Mouse (Mus musculus): ENCODE measurements around the gene Trim28. TPM values are rescaled to one million over a fixed set of nuclear protein-coding genes. Genes with fewer than 3 reads are reported as not detected.

Gene Trim28
- total and polyA plus RNA-seq, 3 experiments: 500 to 891 (median 516) TPM

DNA sequence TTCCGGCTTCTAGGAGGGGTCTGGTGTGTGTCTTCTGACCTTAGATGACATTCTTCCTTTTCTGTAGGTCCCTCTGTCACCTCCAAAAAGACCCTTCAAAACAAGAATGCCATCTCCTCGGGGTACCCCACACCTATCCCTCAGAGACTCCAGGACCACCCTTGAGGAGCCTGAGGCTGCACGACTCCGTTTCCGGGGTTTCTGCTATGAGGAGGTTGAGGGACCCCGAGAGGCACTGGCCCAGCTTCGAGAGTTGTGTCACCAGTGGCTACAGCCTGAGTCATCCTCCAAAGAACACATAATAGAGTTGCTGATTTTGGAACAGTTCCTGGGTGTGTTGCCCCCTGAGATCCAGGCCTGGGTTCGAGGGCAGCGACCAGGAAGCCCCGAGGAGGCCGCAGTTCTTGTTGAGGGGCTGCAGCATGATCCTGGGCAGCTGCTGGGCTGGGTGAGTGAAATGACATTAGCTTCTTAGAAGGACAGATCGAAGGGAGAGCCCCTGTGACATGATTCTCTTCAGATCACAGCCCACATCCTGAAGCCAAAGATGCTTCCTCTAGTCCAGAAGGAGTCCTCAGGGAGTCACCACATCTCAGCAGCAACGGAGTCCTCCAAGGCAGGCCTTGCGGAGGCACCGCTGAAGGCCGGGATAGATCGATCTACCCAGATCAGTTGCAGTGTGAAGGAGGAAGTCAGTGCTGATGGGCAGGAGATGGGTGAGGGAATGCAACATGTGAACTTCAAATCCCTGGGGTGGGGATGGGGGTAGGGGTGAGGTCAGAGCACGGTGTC is 19.8 kb upstream of the Trim28 start:
- Histone ChIP-seq H3K4me3 (replicated peaks in 1 of 3; ENCODE audit: low read depth in 2 of 3, low read length in 2 of 3, poor library complexity in 1 of 3) (peak overlapping the region; percentile 2 to 73 (median 29)), H3K27me3 (replicated peaks) (no peaks in the 10 kb centered on the region), H3K27ac (ENCODE audit: insufficient read depth, low read depth) (peak overlapping the region; percentile 60), H3K4me1 (ENCODE audit: control insufficient read depth in 1 of 2, insufficient read depth in 2 of 2) (peaks cover 10 to 31% of the 10 kb centered on the region in 2 experiments; a peak in 3 of 4 replicates), H3K36me3 (replicated peaks in 1 of 2; ENCODE audit: control insufficient read depth in 1 of 2, insufficient read depth in 1 of 2, low read length in 1 of 2) (peaks cover 12 to 25% of the 10 kb centered on the region in 2 experiments), H3K9me3 (replicated peaks; ENCODE audit: low read length) (no peaks in the 10 kb centered on the region), H3K79me2 (replicated peaks; ENCODE audit: control insufficient read depth, extremely low read depth, insufficient read depth, poor library complexity, severe bottlenecking) (no peaks in the 10 kb centered on the region), H3K9ac (ENCODE audit: insufficient read depth, low read depth) (peak overlapping the region; percentile 64), H3K4me2 (ENCODE audit: insufficient read depth, low read depth, poor library complexity, severe bottlenecking) (peak overlapping the region; percentile 58)
- in situ Hi-C loops (cut with MboI; ENCODE audit: low pct_ligation_motif_present, low pct_unique_long_range_greater_than_20kb, low sequenced_read_pairs): no loop called here
- no peak for TF ChIP-seq ZKSCAN1 (IDR thresholded peaks at IDR 0.05; ENCODE audit: borderline replicate concordance, low read depth, low read length)
- peak; percentile 5; the same call in 1 of the 2 replicates for TF ChIP-seq BHLHE40 (IDR thresholded peaks at IDR 0.05; ENCODE audit: low read depth, low read length)
- TF ChIP-seq ZC3H11A (IDR thresholded peaks at IDR 0.05; ENCODE audit: low read depth, low read length): no peak
- no peak for TF ChIP-seq NELFE (IDR thresholded peaks at IDR 0.05; ENCODE audit: low read depth, low read length)
- TF ChIP-seq SIN3A (IDR thresholded peaks at IDR 0.05; ENCODE audit: low read length): no peak
- TF ChIP-seq ETS1 (conservative IDR thresholded peaks at IDR 0.05; ENCODE audit: low read depth, low read length): 0 out of 2 replicates have a peak, but pooled peaks have one; percentile 10
- TF ChIP-seq USF1 (IDR thresholded peaks at IDR 0.05; ENCODE audit: low read depth, low read length): no peak
- TF ChIP-seq RAD21 (IDR thresholded peaks at IDR 0.05; ENCODE audit: low read depth, low read length): no peak
- dilution Hi-C loops (cut with MboI; ENCODE audit: extremely low pct_ligation_motif_present, extremely low pct_unique_long_range_greater_than_20kb, low sequenced_read_pairs): no loop called here
- peak; percentile 60 for DNase-seq (ENCODE audit: extremely low read depth)

DNA sequence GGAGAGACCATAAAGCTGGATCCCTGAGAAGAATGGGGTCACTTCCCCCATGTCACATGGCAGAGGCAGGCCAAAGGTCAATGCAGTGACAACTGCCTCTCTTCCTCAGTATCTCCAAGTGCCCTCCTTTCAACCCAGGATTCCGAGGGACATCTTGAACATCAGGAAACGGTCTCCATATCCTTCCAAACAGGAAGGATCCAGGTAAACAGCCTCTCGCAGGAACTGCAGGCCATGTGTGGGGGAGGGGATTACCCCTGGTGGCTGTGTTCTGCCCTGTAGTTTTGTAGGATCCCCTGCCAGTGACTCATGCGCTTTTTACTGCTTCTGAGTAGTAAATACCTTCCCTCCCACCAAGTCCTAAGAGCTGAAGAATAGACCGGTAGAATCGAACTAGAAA is 19.1 kb upstream of the Trim28 start:
- H3K4me3 ChIP-seq (replicated peaks in 1 of 3; ENCODE audit: low read depth in 2 of 3, low read length in 2 of 3, poor library complexity in 1 of 3): peak overlapping the region; percentile 29 to 73 (median 51)
- H3K4me2 ChIP-seq (ENCODE audit: insufficient read depth, low read depth, poor library complexity, severe bottlenecking): peak overlapping the region; percentile 16; the same call in 1 of the 2 replicates
- H3K27ac ChIP-seq (ENCODE audit: insufficient read depth, low read depth): peak overlapping the region; percentile 60

More for the DNA sequence above, 19.1 kb upstream of the Trim28 start:
- Histone ChIP-seq H3K79me2 (replicated peaks; ENCODE audit: control insufficient read depth, extremely low read depth, insufficient read depth, poor library complexity, severe bottlenecking) (no peaks in the 10 kb centered on the region), H3K36me3 (replicated peaks in 1 of 2; ENCODE audit: control insufficient read depth in 1 of 2, insufficient read depth in 1 of 2, low read length in 1 of 2) (peaks cover 12 to 30% of the 10 kb centered on the region in 2 experiments), H3K9me3 (replicated peaks; ENCODE audit: low read length) (no peaks in the 10 kb centered on the region), H3K27me3 (replicated peaks) (no peaks in the 10 kb centered on the region), H3K9ac (ENCODE audit: insufficient read depth, low read depth) (peak overlapping the region; percentile 35; the same call in 1 of the 2 replicates), H3K4me1 (ENCODE audit: control insufficient read depth in 1 of 2, insufficient read depth in 2 of 2) (peaks cover 10 to 31% of the 10 kb centered on the region in 2 experiments; a peak in 3 of 4 replicates)
- TF ChIP-seq ZNF384 (IDR thresholded peaks at IDR 0.05; ENCODE audit: low read depth, low read length) (no peak), RCOR1 (conservative IDR thresholded peaks at IDR 0.05; ENCODE audit: low read depth, low read length) (no peak), CHD2 (IDR thresholded peaks at IDR 0.05; ENCODE audit: low read length) (peak; percentile 72), POLR2A (IDR thresholded peaks at IDR 0.05; ENCODE audit: low read depth, low read length) (no peak), SIN3A (IDR thresholded peaks at IDR 0.05; ENCODE audit: low read length) (0 out of 2 replicates have a peak, but pooled peaks have one; percentile 35), ELF1 (IDR thresholded peaks at IDR 0.05; ENCODE audit: low read depth, low read length) (0 out of 2 replicates have a peak, but pooled peaks have one; percentile 11), NELFE (IDR thresholded peaks at IDR 0.05; ENCODE audit: low read depth, low read length) (no peak)
- peak; percentile 67 for DNase-seq (ENCODE audit: extremely low read depth)
- dilution Hi-C loops (cut with MboI; ENCODE audit: extremely low pct_ligation_motif_present, extremely low pct_unique_long_range_greater_than_20kb, low sequenced_read_pairs) (no loop called here), in situ Hi-C loops (cut with MboI; ENCODE audit: low pct_ligation_motif_present, low pct_unique_long_range_greater_than_20kb, low sequenced_read_pairs) (loop anchor here (10.0 kb wide), 1 partner anchor 55 kb away; the partner anchor contains the start of genes Rnf225 and Rps5)

All from CH12.LX (cell line).